Mouse (Mus musculus) E14TG2a.4 (cell line): Measurements from ENCODE around the gene Reg3d.
"Not testable (repeated sequence)": the region's sequence is repeated elsewhere in the genome, so short reads cannot be mapped to it uniquely, and the experiment has no call there.

ENCODE experiments used
- H3K27me3 ChIP-seq: 2 replicates; pipeline ENCODE4 v1.6.1; 2014; ENCODE audit warnings: low read length, control low read depth; ENCODE audit not compliant: insufficient read depth
- H3K36me3 ChIP-seq: 2 replicates; pipeline ENCODE4 v1.6.1; 2014; ENCODE audit warnings: low read length, control low read depth; ENCODE audit not compliant: insufficient read depth
- H3K4me1 ChIP-seq: replicated peaks from 2 replicates; pipeline ENCODE4 v1.6.1; 2014; ENCODE audit warnings: low read depth, low read length, control low read depth
- H3K4me3 ChIP-seq: replicated peaks from 2 replicates; pipeline ENCODE4 v1.5.1; 2014; ENCODE audit warnings: mild to moderate bottlenecking, low read length
- H3K9me3 ChIP-seq: 2 replicates; pipeline ENCODE4 v1.6.1; 2014; ENCODE audit warnings: low read length, control low read depth
- CTCF ChIP-seq: conservative IDR thresholded peaks from 2 replicates; pipeline ENCODE4 v1.5.1; 2014; ENCODE audit warnings: low read length
- NANOG ChIP-seq: IDR thresholded peaks from 2 replicates; pipeline ENCODE4 v1.6.1; 2014; ENCODE audit warnings: borderline replicate concordance, low read length, mixed read lengths
- POU5F1 ChIP-seq: IDR thresholded peaks from 2 replicates; pipeline ENCODE4 v1.6.1; 2014; ENCODE audit warnings: low read length, borderline replicate concordance

Reg3d gene

GRCm38 (mm10) chr6:78378765-78379164, at the start of gene Reg3d:
Gene Reg3d, minus strand, starts transcription at chr6:78378865.
- Histone ChIP-seq H3K36me3 (no peaks in the 10 kb centered on the region), H3K4me3 (no peak within 1 kb of the TSS), H3K4me1 (no peaks in the 10 kb centered on the region), H3K27me3 (no peaks in the 10 kb centered on the region), H3K9me3 (no peaks in the 10 kb centered on the region)
- TF ChIP-seq NANOG (no peak), CTCF (no peak), POU5F1 (no peak)

GRCm38 (mm10) chr6:78425497-78425896, 46.8 kb upstream of the Reg3d start:
- no peak for TF ChIP-seq CTCF
- no peak for TF ChIP-seq POU5F1
- no peak for TF ChIP-seq NANOG

GRCm38 (mm10) chr6:78422411-78422810, 43.7 kb upstream of the Reg3d start, which contains the start of gene Reg1:
Gene Reg1, plus strand, starts transcription at chr6:78422711.
- not testable (repeated sequence) for H3K9me3 ChIP-seq, H3K27me3 ChIP-seq, H3K36me3 ChIP-seq, H3K4me1 ChIP-seq, H3K4me3 ChIP-seq

More at GRCm38 (mm10) chr6:78425497-78425896, 46.8 kb upstream of the Reg3d start:
- H3K36me3 ChIP-seq: no peaks in the 10 kb centered on the region
- no peaks in the 10 kb centered on the region for H3K4me1 ChIP-seq
- H3K4me3 ChIP-seq: no peak overlapping the region
- H3K9me3 ChIP-seq: peaks cover 5% of the 10 kb centered on the region; the same call in 1 of the 2 replicates
- H3K27me3 ChIP-seq: no peaks in the 10 kb centered on the region

GRCm38 (mm10) chr6:78395323-78395722, 16.7 kb upstream of the Reg3d start, which contains the start of gene Reg2:
Gene Reg2, plus strand, starts transcription at chr6:78395623.
- H3K4me1 ChIP-seq, H3K27me3 ChIP-seq, H3K36me3 ChIP-seq, H3K4me3 ChIP-seq, H3K9me3 ChIP-seq: not testable (repeated sequence)

- Histone ChIP-seq H3K4me1 (no peaks in the 10 kb centered on the region), H3K9me3 (no peaks in the 10 kb centered on the region), H3K27me3 (no peaks in the 10 kb centered on the region), H3K36me3 (no peaks in the 10 kb centered on the region), H3K4me3 (no peak overlapping the region)
- TF ChIP-seq POU5F1 (no peak), CTCF (no peak), NANOG (no peak)
Measured at GRCm38 (mm10) chr6:78385609-78386008, 6.9 kb upstream of the Reg3d start.

- TF ChIP-seq NANOG: no peak
- TF ChIP-seq CTCF: no peak
- no peak for TF ChIP-seq POU5F1
- H3K36me3 ChIP-seq: no peaks in the 10 kb centered on the region
- no peaks in the 10 kb centered on the region for H3K4me1 ChIP-seq
- H3K9me3 ChIP-seq: no peaks in the 10 kb centered on the region
- H3K27me3 ChIP-seq: no peaks in the 10 kb centered on the region
- H3K4me3 ChIP-seq: no peak within 1 kb of the TSS
Measured at GRCm38 (mm10) chr6:78380409-78380808, 1.7 kb upstream of the Reg3d start, which contains the start of gene Reg3a. Gene Reg3a, plus strand, starts transcription at chr6:78380709.

GRCm38 (mm10) chr6:78370357-78370756, 8.3 kb downstream of the Reg3d start, which contains the start of gene Reg3b:
Gene Reg3b, plus strand, starts transcription at chr6:78370657.
- Histone ChIP-seq H3K4me3 (no peak within 1 kb of the TSS), H3K27me3 (no peaks in the 10 kb centered on the region), H3K36me3 (no peaks in the 10 kb centered on the region), H3K4me1 (no peaks in the 10 kb centered on the region), H3K9me3 (no peaks in the 10 kb centered on the region)
- TF ChIP-seq NANOG (no peak), CTCF (no peak), POU5F1 (no peak)

- no peak for TF ChIP-seq NANOG
- no peak for TF ChIP-seq POU5F1
- TF ChIP-seq CTCF: no peak
- H3K36me3 ChIP-seq: no peaks in the 10 kb centered on the region
- H3K27me3 ChIP-seq: no peaks in the 10 kb centered on the region
- H3K4me1 ChIP-seq: no peaks in the 10 kb centered on the region
- no peak overlapping the region for H3K4me3 ChIP-seq
- no peaks in the 10 kb centered on the region for H3K9me3 ChIP-seq
Measured at GRCm38 (mm10) chr6:78361971-78362563, 16.6 kb downstream of the Reg3d start.

GRCm38 (mm10) chr6:78341689-78342088, 37.0 kb downstream of the Reg3d start:
- Histone ChIP-seq H3K9me3 (no peaks in the 10 kb centered on the region), H3K36me3 (no peaks in the 10 kb centered on the region), H3K27me3 (no peaks in the 10 kb centered on the region), H3K4me1 (no peaks in the 10 kb centered on the region), H3K4me3 (no peak overlapping the region)
- TF ChIP-seq POU5F1 (no peak), NANOG (no peak), CTCF (no peak)
